Mouse (Mus musculus) hindbrain, embryonic 11.5 days (tissue): ENCODE measurements at regions not wholly inside any gene's neighbourhood (a gene's known extent, or its start where the extent isn't known, plus 50 kb on each side); places are given as distances from the start of the nearest gene placed in this dataset.

Experiments
- ATAC-seq: fragments of 200-750 bp; cut with Nextera tagmentation; 2 replicates; pipeline ENCODE4 v1.8.0; 2017; ENCODE audit warnings: mild to moderate bottlenecking, moderate TSS enrichment, moderate library complexity; ENCODE audit not compliant: low FRiP score
- DNase-seq: peaks from one replicate; pipeline ENCODE4 v3.0.0-alpha.2; 2015; ENCODE audit warnings: low spot score
- H3K27ac ChIP-seq: fragments of 300-500 bp; sonication (generic); 2 replicates; pipeline ENCODE4 v1.5.1; 2014; ENCODE audit warnings: mild to moderate bottlenecking, low read depth, low read length
- H3K27me3 ChIP-seq: fragments of 300-500 bp; sonication (generic); 2 replicates; pipeline ENCODE4 v1.6.1; 2014; ENCODE audit warnings: mild to moderate bottlenecking, low read length, moderate library complexity, mixed read lengths; ENCODE audit not compliant: control insufficient read depth, insufficient read depth
- H3K36me3 ChIP-seq: fragments of 300-500 bp; sonication (generic); 2 replicates; pipeline ENCODE4 v1.6.1; 2014; ENCODE audit warnings: mild to moderate bottlenecking, low read length, moderate library complexity, mixed read lengths; ENCODE audit not compliant: control insufficient read depth, insufficient read depth
- H3K4me1 ChIP-seq: fragments of 300-500 bp; sonication (generic); replicated peaks from 2 replicates; pipeline ENCODE4 v1.6.1; 2014; ENCODE audit warnings: low read length, mixed read lengths; ENCODE audit not compliant: control insufficient read depth, insufficient read depth
- H3K4me2 ChIP-seq: fragments of 300-500 bp; sonication (generic); replicated peaks from 2 replicates; pipeline ENCODE4 v1.6.1; 2014; ENCODE audit warnings: mild to moderate bottlenecking, low read depth, low read length
- H3K4me3 ChIP-seq: fragments of 300-500 bp; sonication (generic); 2 replicates; pipeline ENCODE4 v1.5.1; 2014; ENCODE audit warnings: low read depth, low read length
- H3K9ac ChIP-seq: fragments of 300-500 bp; sonication (generic); 2 replicates; pipeline ENCODE4 v1.6.1; 2014; ENCODE audit warnings: low read depth, low read length
- H3K9me3 ChIP-seq: fragments of 300-500 bp; sonication (generic); 2 replicates; pipeline ENCODE4 v1.6.1; 2016; ENCODE audit warnings: low read length; ENCODE audit not compliant: control insufficient read depth
- WGBS: fragments of 180-500 bp; shearing (Covaris S2); extraction: QIAGEN DNeasy Blood & Tissue Kit; methylation state at CpG from one replicate; pipeline ENCODE4 v1.1.7; 2014; 5-methylcytosine and 5-hydroxymethylcytosine counted together

GRCm38 (mm10) chr3:102574320-102574719 lies 104.6 kb downstream of the Ngf start:
- 87% methylated on average over 2 of the region's 2 CpGs for WGBS
- no peak overlapping the region for H3K27ac ChIP-seq
- no peak overlapping the region for H3K9ac ChIP-seq
- no peak overlapping the region for H3K4me2 ChIP-seq
- H3K36me3 ChIP-seq = no peaks in the 10 kb centered on the region
- DNase-seq = no peak
- no peaks in the 10 kb centered on the region for H3K9me3 ChIP-seq
- H3K27me3 ChIP-seq = no peaks in the 10 kb centered on the region
- no peak for ATAC-seq
- no peaks in the 10 kb centered on the region for H3K4me1 ChIP-seq
- H3K4me3 ChIP-seq = no peak overlapping the region

- DNase-seq (no peak), ATAC-seq (no peak)
- no peaks in the 10 kb centered on the region for H3K4me1 ChIP-seq
- no peaks in the 10 kb centered on the region for H3K27me3 ChIP-seq
- H3K36me3 ChIP-seq = no peaks in the 10 kb centered on the region
- H3K27ac ChIP-seq = no peak overlapping the region
- H3K9ac ChIP-seq = no peak overlapping the region
- no peaks in the 10 kb centered on the region for H3K9me3 ChIP-seq
- WGBS = 95% methylated on average over 2 of the region's 2 CpGs
- H3K4me3 ChIP-seq = no peak overlapping the region
- no peak overlapping the region for H3K4me2 ChIP-seq
Observed at GRCm38 (mm10) chr3:102576896-102577295, 107.2 kb downstream of the Ngf start.

GRCm38 (mm10) chr3:102581830-102582229 lies 112.1 kb downstream of the Ngf start:
- H3K36me3 ChIP-seq = no peaks in the 10 kb centered on the region
- no peak for DNase-seq
- H3K9ac ChIP-seq = no peak overlapping the region
- H3K4me1 ChIP-seq = no peaks in the 10 kb centered on the region
- H3K4me2 ChIP-seq = no peak overlapping the region
- H3K27me3 ChIP-seq = no peaks in the 10 kb centered on the region
- H3K4me3 ChIP-seq = no peak overlapping the region
- H3K9me3 ChIP-seq = no peaks in the 10 kb centered on the region
- WGBS = 73% methylated on average over 3 of the region's 3 CpGs
- H3K27ac ChIP-seq = no peak overlapping the region
- no peak for ATAC-seq

GRCm38 (mm10) chr3:102585136-102585535 lies 115.4 kb downstream of the Ngf start:
- Histone ChIP-seq H3K4me3 (no peak overlapping the region), H3K27me3 (no peaks in the 10 kb centered on the region)
- DNase-seq = no peak

GRCm38 (mm10) chr3:102586221-102586620 lies 116.5 kb downstream of the Ngf start:
- Histone ChIP-seq H3K27me3 (no peaks in the 10 kb centered on the region), H3K4me3 (no peak overlapping the region), H3K36me3 (no peaks in the 10 kb centered on the region), H3K9me3 (no peaks in the 10 kb centered on the region), H3K4me1 (no peaks in the 10 kb centered on the region), H3K4me2 (no peak overlapping the region), H3K9ac (no peak overlapping the region), H3K27ac (no peak overlapping the region)
- no peak for DNase-seq
- 67% methylated on average over 5 of the region's 5 CpGs for WGBS
- ATAC-seq = no peak

More at GRCm38 (mm10) chr3:102585136-102585535, 115.4 kb downstream of the Ngf start:
- Histone ChIP-seq H3K4me2 (no peak overlapping the region), H3K9ac (no peak overlapping the region), H3K27ac (no peak overlapping the region), H3K4me1 (no peaks in the 10 kb centered on the region), H3K36me3 (no peaks in the 10 kb centered on the region), H3K9me3 (no peaks in the 10 kb centered on the region)
- WGBS = 85% methylated on average over 2 of the region's 2 CpGs
- no peak for ATAC-seq

GRCm38 (mm10) chr3:102592041-102592440 lies 122.3 kb downstream of the Ngf start:
- H3K9ac ChIP-seq = no peak overlapping the region
- ATAC-seq (no peak), DNase-seq (no peak)
- no peak overlapping the region for H3K4me3 ChIP-seq
- no peak overlapping the region for H3K27ac ChIP-seq
- no peaks in the 10 kb centered on the region for H3K27me3 ChIP-seq
- H3K4me2 ChIP-seq = no peak overlapping the region
- no peaks in the 10 kb centered on the region for H3K36me3 ChIP-seq
- no peaks in the 10 kb centered on the region for H3K4me1 ChIP-seq
- WGBS = 88% methylated on average over 7 of the region's 7 CpGs
- H3K9me3 ChIP-seq = no peaks in the 10 kb centered on the region

GRCm38 (mm10) chr3:102596944-102597551 lies 127.3 kb downstream of the Ngf start:
- no peaks in the 10 kb centered on the region for H3K27me3 ChIP-seq
- no peaks in the 10 kb centered on the region for H3K4me1 ChIP-seq
- H3K27ac ChIP-seq = no peak overlapping the region
- 87% methylated on average over 4 of the region's 4 CpGs for WGBS
- H3K4me3 ChIP-seq = no peak overlapping the region
- H3K4me2 ChIP-seq = no peak overlapping the region
- no peak overlapping the region for H3K9ac ChIP-seq
- DNase-seq = no peak
- H3K36me3 ChIP-seq = no peaks in the 10 kb centered on the region
- no peaks in the 10 kb centered on the region for H3K9me3 ChIP-seq
- ATAC-seq = no peak

GRCm38 (mm10) chr3:102599061-102599460 lies 129.3 kb downstream of the Ngf start:
- ATAC-seq = no peak
- 92% methylated on average over 7 of the region's 7 CpGs for WGBS
- no peak overlapping the region for H3K4me3 ChIP-seq

GRCm38 (mm10) chr3:102602766-102603165 lies 131.6 kb upstream of the Tspan2 start:
- Histone ChIP-seq H3K9ac (no peak overlapping the region), H3K4me1 (no peaks in the 10 kb centered on the region), H3K27me3 (no peaks in the 10 kb centered on the region), H3K4me2 (no peak overlapping the region), H3K27ac (no peak overlapping the region), H3K36me3 (no peaks in the 10 kb centered on the region), H3K4me3 (no peak overlapping the region), H3K9me3 (no peaks in the 10 kb centered on the region)
- ATAC-seq (no peak), DNase-seq (no peak)
- 91% methylated on average over 13 of the region's 13 CpGs for WGBS

More at GRCm38 (mm10) chr3:102599061-102599460, 129.3 kb downstream of the Ngf start:
- no peaks in the 10 kb centered on the region for H3K9me3 ChIP-seq
- no peak overlapping the region for H3K9ac ChIP-seq
- no peaks in the 10 kb centered on the region for H3K4me1 ChIP-seq
- DNase-seq = no peak
- H3K27ac ChIP-seq = no peak overlapping the region
- H3K27me3 ChIP-seq = no peaks in the 10 kb centered on the region
- no peaks in the 10 kb centered on the region for H3K36me3 ChIP-seq
- no peak overlapping the region for H3K4me2 ChIP-seq
